ENCODE assay signal across 8 mouse cellular contexts in the genomic region with DNA sequence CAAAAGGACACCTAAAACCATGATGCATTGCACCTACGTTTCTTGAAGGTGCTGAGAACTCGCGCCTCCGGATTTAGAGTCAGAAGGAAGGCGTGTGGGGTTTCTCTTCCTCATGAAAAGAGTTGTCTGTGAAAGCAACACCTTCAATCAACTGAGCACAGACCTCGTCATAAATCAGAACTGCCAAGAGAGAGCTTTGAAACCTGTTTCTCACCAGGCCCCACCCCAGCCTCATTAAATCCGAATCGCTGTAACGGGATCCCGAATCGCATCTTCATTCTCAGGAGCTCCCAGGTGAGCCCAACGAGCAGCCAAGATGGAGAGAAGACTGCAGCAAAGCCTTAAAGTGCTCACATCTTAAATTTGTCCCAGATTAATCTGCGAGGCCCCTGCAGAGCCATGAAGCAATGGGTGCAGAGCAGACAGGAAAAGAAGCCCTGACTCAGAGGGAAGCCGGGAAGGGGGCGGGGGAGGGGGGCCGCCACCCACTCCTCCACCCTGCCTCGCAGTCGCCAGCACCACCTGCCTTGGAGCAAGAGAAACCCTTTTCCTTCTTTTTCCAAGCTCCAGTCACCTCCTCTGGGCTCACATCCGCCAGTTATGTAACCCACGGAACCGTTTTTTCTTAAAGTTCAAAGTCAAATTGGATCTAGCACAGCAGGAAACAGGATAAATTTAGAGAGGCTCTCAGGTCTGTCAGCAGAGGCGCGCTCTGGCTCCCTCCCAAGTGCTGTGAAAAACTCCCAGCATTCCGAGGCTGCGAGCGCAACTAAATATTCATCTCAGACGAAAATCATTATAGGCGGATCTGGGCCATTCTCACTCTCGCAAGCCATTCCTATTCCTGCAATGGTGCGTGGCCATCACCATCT. TPM values are rescaled to one million over a fixed set of nuclear protein-coding genes. Genes with fewer than 3 reads are reported as not detected.
A peak's percentile ranks its signal among the peaks of the same experiment; 100 is the strongest.
DNase-seq lines count a peak whose midpoint lies in the region; ATAC-seq and TF ChIP-seq lines count a peak whose summit lies in the region.

No protein-coding gene starts in this region.

- peak overlapping the region; percentile 30 for H3K4me3 ChIP-seq in hindbrain, embryonic 13.5 days
- H3K4me3 ChIP-seq in lung, embryonic 14.5 days (ENCODE audit: low read depth, low read length), result peak overlapping the region; percentile 21; the same call in 1 of the 2 replicates

- peak overlapping the region; percentile 63 for H3K9ac ChIP-seq in hindbrain, embryonic 13.5 days
- H3K9ac ChIP-seq in lung, embryonic 14.5 days, result no peak overlapping the region

- peak; percentile 54 for DNase-seq in MN1 (ENCODE audit: low spot score)
- peak; percentile 78 to 79 for DNase-seq in cerebellum, postnatal 10 days
- DNase-seq in frontal cortex, postnatal 25 days (ENCODE audit: low spot score in 2 of 2), result peak; percentile 75 to 80
- DNase-seq in layer of hippocampus, postnatal 10 days (ENCODE audit: low spot score in 2 of 2), result peak; percentile 66 to 74
- peak; percentile 82 for DNase-seq in lung, embryonic 14.5 days
- DNase-seq in right cerebral cortex, adult 18-20 months, result peak; percentile 94

- peaks cover 20% of the 10 kb centered on the region for H3K4me1 ChIP-seq in hindbrain, embryonic 13.5 days (replicated peaks)
- H3K4me1 ChIP-seq in lung, embryonic 14.5 days (ENCODE audit: insufficient read depth), result no peaks in the 10 kb centered on the region

- peaks cover 54% of the 10 kb centered on the region for H3K27me3 ChIP-seq in hindbrain, embryonic 13.5 days
- H3K27me3 ChIP-seq in lung, embryonic 14.5 days (ENCODE audit: insufficient read depth, low read length), result peaks cover 39% of the 10 kb centered on the region

- peak; percentile 49 for ATAC-seq in hindbrain, embryonic 13.5 days (ENCODE audit: low FRiP score)
- ATAC-seq in lung, embryonic 14.5 days (ENCODE audit: insufficient read depth), result peak; percentile 66; the same call in 1 of the 2 replicates
- no peak for ATAC-seq in erythroblast, adult 5-6 weeks (replicated peaks; ENCODE audit: low FRiP score, poor library complexity, severe bottlenecking)

- TF ChIP-seq CTCF in lung, embryonic 14.5 days (IDR thresholded peaks at IDR 0.05; ENCODE audit: low read depth), result 0 out of 2 replicates have a peak, but pooled peaks have one; percentile 4

- no peaks in the 10 kb centered on the region for H3K9me3 ChIP-seq in hindbrain, embryonic 13.5 days
- H3K9me3 ChIP-seq in lung, embryonic 14.5 days (ENCODE audit: low read depth, low read length), result no peaks in the 10 kb centered on the region

- H3K27ac ChIP-seq in hindbrain, embryonic 13.5 days, result no peak overlapping the region
- no peak overlapping the region for H3K27ac ChIP-seq in lung, embryonic 14.5 days (ENCODE audit: low read depth)

- no peaks in the 10 kb centered on the region for H3K36me3 ChIP-seq in hindbrain, embryonic 13.5 days
- H3K36me3 ChIP-seq in lung, embryonic 14.5 days (ENCODE audit: insufficient read depth), result no peaks in the 10 kb centered on the region

- H3K4me2 ChIP-seq in hindbrain, embryonic 13.5 days, result peak overlapping the region; percentile 66
- H3K4me2 ChIP-seq in lung, embryonic 14.5 days, result peak overlapping the region; percentile 62

- WGBS in hindbrain, embryonic 13.5 days, result 3% methylated on average over 30 of the region's 30 CpGs
- WGBS in lung, embryonic 14.5 days, result 1% methylated on average over 30 of the region's 30 CpGs

RNA-seq across cellular contexts. Expression of a gene that starts 51.7 kb away (rescaled TPM):
- polyA plus RNA-seq in hindbrain, embryonic 13.5 days (2015; fragmentation: Nextera tagmentation; extraction: Ambion mirVana), result 75.2 and 77.6 TPM in 2 replicates
- 10 to 100 TPM; 74.5 to 84.5 TPM for total RNA-seq in layer of hippocampus, postnatal 10 days (2021)
- polyA plus RNA-seq in lung, embryonic 14.5 days (2014; fragmentation: Nextera tagmentation; extraction: Ambion mirVana), result 130 TPM in 2 replicates
- 13.8 and 26.3 TPM in 2 replicates for total RNA-seq in erythroblast, adult 5-6 weeks (2015; ENCODE audit: low replicate concordance)
- total RNA-seq in erythroblast, adult 5-6 weeks (2017; ENCODE audit: low replicate concordance), result 32.4 and 37.1 TPM in 2 replicates

RNA-seq across cellular contexts. Expression of a gene that starts 52.5 kb away (rescaled TPM):
- polyA plus RNA-seq in hindbrain, embryonic 13.5 days (2015; fragmentation: Nextera tagmentation; extraction: Ambion mirVana), result 6.2 and 6.6 TPM in 2 replicates
- 10 to 100 TPM; 40.9 to 41.7 TPM for total RNA-seq in layer of hippocampus, postnatal 10 days (2021)
- 7.5 and 8.9 TPM in 2 replicates for polyA plus RNA-seq in lung, embryonic 14.5 days (2014; fragmentation: Nextera tagmentation; extraction: Ambion mirVana)
- 6.3 and 7.7 TPM in 2 replicates for total RNA-seq in erythroblast, adult 5-6 weeks (2015; ENCODE audit: low replicate concordance)
- total RNA-seq in erythroblast, adult 5-6 weeks (2017; ENCODE audit: low replicate concordance), result 9.2 and 9.9 TPM in 2 replicates
